Mouse (Mus musculus): ENCODE data around the gene Gm28047.
"Not testable (repeated sequence)": the region's sequence is repeated elsewhere in the genome, so short reads cannot be mapped to it uniquely, and the experiment has no call there.

Gm28047 gene

GRCm38 (mm10) chr15:102624970-102625686, at the start of gene Gm28047, which contains the start of gene Atf7:
Gm28047 (minus strand) TSS chr15:102625067.
Atf7 (minus strand) TSS chr15:102625464.
- DNase-seq (ENCODE audit: low spot score in 2 of 2): peak; percentile 98 to 99

GRCm38 (mm10) chr15:102673548-102673947, 48.7 kb upstream of the Gm28047 start:
- peak; percentile 47 to 48 for DNase-seq (ENCODE audit: low spot score in 2 of 2)

GRCm38 (mm10) chr15:102672215-102673071, 47.6 kb upstream of the Gm28047 start, which contains the start of gene Atp5g2:
Atp5g2 (minus strand) TSS chr15:102672352.
- DNase-seq (ENCODE audit: low spot score in 2 of 2): peak; percentile 43 to 56

GRCm38 (mm10) chr15:102671721-102672214, 46.9 kb upstream of the Gm28047 start:
- peak; percentile 58 to 62 for DNase-seq (ENCODE audit: low spot score in 2 of 2)

GRCm38 (mm10) chr15:102670767-102671575, 46.1 kb upstream of the Gm28047 start:
- peak; percentile 97 to 98 for DNase-seq (ENCODE audit: low spot score in 2 of 2)

GRCm38 (mm10) chr15:102670281-102670680, 45.4 kb upstream of the Gm28047 start:
- DNase-seq (ENCODE audit: low spot score in 2 of 2): no peak

GRCm38 (mm10) chr15:102669571-102669970, 44.7 kb upstream of the Gm28047 start:
- no peak for DNase-seq (ENCODE audit: low spot score in 2 of 2)

GRCm38 (mm10) chr15:102665494-102665893, 40.6 kb upstream of the Gm28047 start:
- peak; percentile 69 to 78 for DNase-seq (ENCODE audit: low spot score in 2 of 2)

GRCm38 (mm10) chr15:102663825-102664224, 39.0 kb upstream of the Gm28047 start:
- DNase-seq (ENCODE audit: low spot score in 2 of 2): no peak

GRCm38 (mm10) chr15:102662601-102663000, 37.7 kb upstream of the Gm28047 start:
- DNase-seq (ENCODE audit: low spot score in 2 of 2): not testable (repeated sequence)

GRCm38 (mm10) chr15:102657926-102658381, 33.1 kb upstream of the Gm28047 start:
- DNase-seq (ENCODE audit: low spot score in 2 of 2): peak in 1 of 2 experiments; percentile 35

- DNase-seq (ENCODE audit: low spot score in 2 of 2): no peak
These were observed 31.8 kb upstream of the Gm28047 start for GRCm38 (mm10) chr15:102656658-102657057.

- not testable (repeated sequence) for DNase-seq (ENCODE audit: low spot score in 2 of 2)
These were observed 27.2 kb upstream of the Gm28047 start for GRCm38 (mm10) chr15:102651928-102652660.

- no peak for DNase-seq (ENCODE audit: low spot score in 2 of 2)
These were observed 26.2 kb upstream of the Gm28047 start for GRCm38 (mm10) chr15:102651107-102651506.

- peak; percentile 46 to 68 for DNase-seq (ENCODE audit: low spot score in 2 of 2)
These were observed 10.9 kb upstream of the Gm28047 start for GRCm38 (mm10) chr15:102635817-102636216.

- DNase-seq (ENCODE audit: low spot score in 2 of 2): no peak
These were observed 9.8 kb upstream of the Gm28047 start for GRCm38 (mm10) chr15:102634684-102635083.

- DNase-seq (ENCODE audit: low spot score in 2 of 2): no peak
These were observed 804 bp upstream of the Gm28047 start for GRCm38 (mm10) chr15:102625687-102626055.

- DNase-seq (ENCODE audit: low spot score in 2 of 2): peak; percentile 8 to 32
These were observed 437 bp downstream of the Gm28047 start for GRCm38 (mm10) chr15:102624291-102624969.

- DNase-seq (ENCODE audit: low spot score in 2 of 2): no peak
These were observed 1.7 kb downstream of the Gm28047 start for GRCm38 (mm10) chr15:102623121-102623520.

- DNase-seq (ENCODE audit: low spot score in 2 of 2): no peak
These were observed 2.3 kb downstream of the Gm28047 start for GRCm38 (mm10) chr15:102622536-102622935.
